Mouse (Mus musculus) testis, adult 2 months (tissue): ENCODE measurements around the gene Tmem87a. TPM values are rescaled to one million over a fixed set of nuclear protein-coding genes. Genes with fewer than 3 reads are reported as not detected.

Source experiments
- H3K27ac ChIP-seq: fragments of 200-500 bp; 2 replicates; pipeline ENCODE4 v1.5.1; 2012; ENCODE audit warnings: low read depth, low read length; ENCODE audit not compliant: control insufficient read depth, insufficient read depth
- H3K27me3 ChIP-seq: fragments of 200-500 bp; 2 replicates; pipeline ENCODE4 v1.6.1; 2012; ENCODE audit warnings: mild to moderate bottlenecking, low read length, moderate library complexity; ENCODE audit not compliant: control insufficient read depth, insufficient read depth
- H3K36me3 ChIP-seq: fragments of 200-500 bp; 2 replicates; pipeline ENCODE4 v1.6.1; 2012; ENCODE audit warnings: mild to moderate bottlenecking, low read length; ENCODE audit not compliant: control insufficient read depth, insufficient read depth
- H3K4me1 ChIP-seq: fragments of 200-500 bp; 2 replicates; pipeline ENCODE4 v1.6.1; 2012; ENCODE audit warnings: low read length; ENCODE audit not compliant: control insufficient read depth, insufficient read depth
- H3K4me3 ChIP-seq: fragments of 200-500 bp; 2 replicates; pipeline ENCODE4 v1.5.1; 2012; ENCODE audit warnings: low read depth, mild to moderate bottlenecking, low read length, moderate library complexity, mixed read lengths; ENCODE audit not compliant: control insufficient read depth
- CTCF ChIP-seq: fragments of 200-500 bp; IDR thresholded peaks from 2 replicates; pipeline ENCODE4 v1.5.1; 2012; ENCODE audit warnings: low read depth, mild to moderate bottlenecking, inconsistent platforms, low read length, moderate library complexity; ENCODE audit not compliant: control insufficient read depth, insufficient read depth, insufficient replicate concordance
- POLR2A ChIP-seq: fragments of 200-500 bp; IDR thresholded peaks from 2 replicates; pipeline ENCODE4 v1.6.1; 2012; ENCODE audit warnings: low read depth, mild to moderate bottlenecking, inconsistent platforms, low read length, moderate library complexity; ENCODE audit not compliant: control insufficient read depth
- polyA plus RNA-seq: library from polyadenylated mRNA; depleted of rRNA; stranded (reverse); fragments of >200 nt; gene quantifications from 2 replicates; pipeline ENCODE4 v1.2.3, GENCODE M21; 2012

Tmem87a gene
- polyA plus RNA-seq, 1 experiment = 7.2 TPM

- Histone ChIP-seq H3K27me3 (no peaks in the 10 kb centered on the region), H3K4me1 (no peaks in the 10 kb centered on the region), H3K4me3 (no peak overlapping the region), H3K27ac (no peak overlapping the region), H3K36me3 (no peaks in the 10 kb centered on the region; the same call in none of the 2 replicates)
- TF ChIP-seq POLR2A (no peak), CTCF (no peak)
Measured at GRCm38 (mm10) chr2:120392406-120392805, 11.5 kb downstream of the Tmem87a start.

- TF ChIP-seq POLR2A (no peak), CTCF (no peak)
- H3K4me1 ChIP-seq = no peaks in the 10 kb centered on the region
- no peaks in the 10 kb centered on the region for H3K27me3 ChIP-seq
- H3K36me3 ChIP-seq = no peaks in the 10 kb centered on the region; the same call in none of the 2 replicates
- no peak overlapping the region for H3K27ac ChIP-seq
- H3K4me3 ChIP-seq = no peak overlapping the region
Measured at GRCm38 (mm10) chr2:120390934-120391333, 13.0 kb downstream of the Tmem87a start.

- Histone ChIP-seq H3K27ac (no peak overlapping the region), H3K27me3 (no peaks in the 10 kb centered on the region), H3K36me3 (no peaks in the 10 kb centered on the region; the same call in 1 of the 2 replicates), H3K4me1 (no peaks in the 10 kb centered on the region), H3K4me3 (no peak overlapping the region)
- TF ChIP-seq CTCF (no peak), POLR2A (no peak)
Measured at GRCm38 (mm10) chr2:120389376-120389775, 14.5 kb downstream of the Tmem87a start.

GRCm38 (mm10) chr2:120387291-120387690 is 16.6 kb downstream of the Tmem87a start:
- Histone ChIP-seq H3K4me3 (no peak overlapping the region), H3K4me1 (no peaks in the 10 kb centered on the region), H3K27ac (no peak overlapping the region), H3K27me3 (no peaks in the 10 kb centered on the region), H3K36me3 (no peaks in the 10 kb centered on the region; the same call in 1 of the 2 replicates)
- TF ChIP-seq POLR2A (no peak), CTCF (no peak)

- Histone ChIP-seq H3K27me3 (no peaks in the 10 kb centered on the region), H3K4me3 (no peak overlapping the region), H3K36me3 (no peaks in the 10 kb centered on the region; the same call in 1 of the 2 replicates), H3K27ac (no peak overlapping the region), H3K4me1 (no peaks in the 10 kb centered on the region)
- no peak for TF ChIP-seq POLR2A
- no peak for TF ChIP-seq CTCF
Measured at GRCm38 (mm10) chr2:120386264-120386663, 17.6 kb downstream of the Tmem87a start.

- no peaks in the 10 kb centered on the region for H3K27me3 ChIP-seq
- H3K27ac ChIP-seq = no peak overlapping the region
- H3K36me3 ChIP-seq = no peaks in the 10 kb centered on the region; the same call in none of the 2 replicates
- TF ChIP-seq CTCF = no peak
- TF ChIP-seq POLR2A = no peak
- no peaks in the 10 kb centered on the region for H3K4me1 ChIP-seq
- no peak overlapping the region for H3K4me3 ChIP-seq
Measured at GRCm38 (mm10) chr2:120373858-120374257, 30.1 kb downstream of the Tmem87a start.

- Histone ChIP-seq H3K36me3 (no peaks in the 10 kb centered on the region; the same call in none of the 2 replicates), H3K27me3 (no peaks in the 10 kb centered on the region), H3K4me3 (no peak overlapping the region), H3K27ac (no peak overlapping the region), H3K4me1 (no peaks in the 10 kb centered on the region)
- no peak for TF ChIP-seq CTCF
- TF ChIP-seq POLR2A = no peak
Measured at GRCm38 (mm10) chr2:120367416-120368207, 36.3 kb downstream of the Tmem87a start.
